Mouse (Mus musculus) A20 (cell line): Measurements from ENCODE around the gene Calhm5.

Experiments
- DNase-seq: peaks from one replicate; pipeline ENCODE4 v3.0.0-alpha.2; 2011; ENCODE audit warnings: low read depth, low spot score

The Calhm5 gene

GRCm38 (mm10) chr10:34070999-34071492 is 25.3 kb downstream of the Calhm5 start:
- DNase-seq = no peak

- no peak for DNase-seq
Observed at GRCm38 (mm10) chr10:34069606-34070005, 26.7 kb downstream of the Calhm5 start.

GRCm38 (mm10) chr10:34066591-34066990 is 29.7 kb downstream of the Calhm5 start:
- no peak for DNase-seq

- DNase-seq = no peak
Observed at GRCm38 (mm10) chr10:34053987-34054386, 42.3 kb downstream of the Calhm5 start.

GRCm38 (mm10) chr10:34044210-34044609 is 52.1 kb downstream of the Calhm5 start, which contains the start of gene Calhm4:
Calhm4 (minus strand) TSS chr10:34044310.
- DNase-seq = no peak
